Mouse (Mus musculus) stomach, embryonic 15.5 days (tissue): ENCODE data around the gene Pdlim3. TPM values are rescaled to one million over a fixed set of nuclear protein-coding genes. Genes with fewer than 3 reads are reported as not detected.
"Not testable (repeated sequence)": the region's sequence is repeated elsewhere in the genome, so short reads cannot be mapped to it uniquely, and the experiment has no call there.

ENCODE experiments used
- ATAC-seq: fragments of 200-750 bp; cut with Nextera tagmentation; 2 replicates; pipeline ENCODE4 v1.8.0; 2017; ENCODE audit warnings: low read depth, moderate number of reproducible peaks, moderate TSS enrichment; ENCODE audit not compliant: insufficient read depth, low FRiP score
- H3K27ac ChIP-seq: fragments of 300-500 bp; sonication (generic); 2 replicates; pipeline ENCODE4 v1.5.1; 2015; ENCODE audit warnings: mild to moderate bottlenecking, inconsistent platforms
- H3K27me3 ChIP-seq: fragments of 300-500 bp; sonication (generic); replicated peaks from 2 replicates; pipeline ENCODE4 v1.6.1; 2015; ENCODE audit warnings: inconsistent platforms
- H3K36me3 ChIP-seq: fragments of 300-500 bp; sonication (generic); 2 replicates; pipeline ENCODE4 v1.6.1; 2015; ENCODE audit warnings: inconsistent platforms
- H3K4me1 ChIP-seq: fragments of 300-500 bp; sonication (generic); 2 replicates; pipeline ENCODE4 v1.6.1; 2015; ENCODE audit warnings: inconsistent platforms
- H3K4me2 ChIP-seq: fragments of 300-500 bp; sonication (generic); 2 replicates; pipeline ENCODE4 v1.6.1; 2015; ENCODE audit warnings: mild to moderate bottlenecking, inconsistent platforms
- H3K4me3 ChIP-seq: fragments of 300-500 bp; sonication (generic); replicated peaks from 2 replicates; pipeline ENCODE4 v1.5.1; 2015; ENCODE audit warnings: inconsistent platforms
- H3K9ac ChIP-seq: fragments of 300-500 bp; sonication (generic); 2 replicates; pipeline ENCODE4 v1.6.1; 2015; ENCODE audit warnings: inconsistent platforms
- H3K9me3 ChIP-seq: fragments of 300-500 bp; sonication (generic); 2 replicates; pipeline ENCODE4 v1.6.1; 2016; ENCODE audit warnings: inconsistent platforms
- WGBS: fragments of 180-500 bp; shearing (Covaris S2); methylation state at CpG from one replicate; pipeline ENCODE4 v1.1.7; 2015; 5-methylcytosine and 5-hydroxymethylcytosine counted together
- polyA plus RNA-seq: library from polyadenylated mRNA; unstranded; fragments of >200 nt; fragmentation: Nextera tagmentation; extraction: Ambion mirVana; gene quantifications from 2 replicates; pipeline ENCODE4 v1.2.1, GENCODE M21; 2015

Gene Pdlim3
- polyA plus RNA-seq, result 146 and 158 TPM in 2 replicates

DNA sequence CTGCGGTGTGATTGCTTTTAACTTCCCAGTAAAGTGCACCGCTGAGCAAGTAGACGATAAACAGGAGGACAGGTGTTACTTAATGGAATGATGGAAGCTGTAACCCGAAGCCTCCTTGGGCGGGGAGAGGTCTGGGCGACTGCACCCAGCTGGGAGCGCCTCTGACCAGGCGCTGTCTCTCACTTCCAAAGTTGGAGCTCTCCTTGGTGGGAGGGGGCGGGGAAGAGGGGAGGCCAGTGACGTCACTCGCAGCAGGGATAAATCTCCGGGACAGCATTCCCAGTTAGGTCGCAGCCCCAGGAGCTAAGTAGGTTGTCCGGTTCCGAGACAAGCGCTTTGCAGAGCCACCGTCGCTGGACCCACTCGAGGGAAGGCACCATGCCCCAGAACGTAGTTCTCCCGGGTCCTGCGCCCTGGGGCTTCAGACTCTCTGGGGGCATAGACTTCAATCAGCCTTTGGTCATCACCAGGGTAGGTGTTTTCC, at the start of gene Pdlim3:
Gene Pdlim3 (plus strand): TSS at position 260 of the 484 bp plus-strand sequence.
- WGBS, result under 1% methylated on average over 22 of the region's 22 CpGs
- peak within 1 kb of the TSS; percentile 78 for H3K27ac ChIP-seq
- peak within 1 kb of the TSS; percentile 44 for H3K4me3 ChIP-seq
- peak within 1 kb of the TSS; percentile 73 for H3K4me2 ChIP-seq
- ATAC-seq, result peak; percentile 78
- no peaks in the 10 kb centered on the region for H3K27me3 ChIP-seq
- peak within 1 kb of the TSS; percentile 19; the same call in 1 of the 2 replicates for H3K9ac ChIP-seq
- 0 out of 2 replicates have a peak, but pooled peaks cover 3% of the 10 kb centered on the region for H3K4me1 ChIP-seq
- H3K36me3 ChIP-seq, result no peaks in the 10 kb centered on the region
- H3K9me3 ChIP-seq, result no peaks in the 10 kb centered on the region

DNA sequence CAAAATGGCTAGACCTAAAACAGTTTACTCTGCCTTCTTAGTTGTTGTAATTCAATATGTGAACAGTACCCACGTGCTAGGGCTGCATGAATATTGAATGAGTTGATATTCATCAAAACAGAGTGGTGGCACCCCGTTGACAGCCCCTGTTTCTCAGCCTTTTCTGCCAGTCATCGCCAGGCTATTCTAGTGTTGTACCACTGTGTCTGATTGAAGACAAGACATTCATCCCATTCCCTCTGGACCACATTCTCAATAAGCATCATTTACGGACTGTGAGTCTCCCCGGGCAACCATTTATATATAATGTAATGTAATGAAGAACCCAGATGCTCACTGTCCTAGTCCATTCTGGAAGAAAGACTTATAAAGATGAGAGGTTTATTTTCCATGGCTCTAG, 42.0 kb upstream of the Pdlim3 start:
- Histone ChIP-seq H3K27ac (no peak overlapping the region), H3K4me3 (no peak overlapping the region), H3K4me2 (no peak overlapping the region), H3K9me3 (no peaks in the 10 kb centered on the region), H3K27me3 (no peaks in the 10 kb centered on the region), H3K36me3 (no peaks in the 10 kb centered on the region), H3K9ac (no peak overlapping the region), H3K4me1 (peaks cover 7% of the 10 kb centered on the region; the same call in 1 of the 2 replicates)
- WGBS, result 80% methylated on average over 5 of the region's 5 CpGs
- ATAC-seq, result no peak

DNA sequence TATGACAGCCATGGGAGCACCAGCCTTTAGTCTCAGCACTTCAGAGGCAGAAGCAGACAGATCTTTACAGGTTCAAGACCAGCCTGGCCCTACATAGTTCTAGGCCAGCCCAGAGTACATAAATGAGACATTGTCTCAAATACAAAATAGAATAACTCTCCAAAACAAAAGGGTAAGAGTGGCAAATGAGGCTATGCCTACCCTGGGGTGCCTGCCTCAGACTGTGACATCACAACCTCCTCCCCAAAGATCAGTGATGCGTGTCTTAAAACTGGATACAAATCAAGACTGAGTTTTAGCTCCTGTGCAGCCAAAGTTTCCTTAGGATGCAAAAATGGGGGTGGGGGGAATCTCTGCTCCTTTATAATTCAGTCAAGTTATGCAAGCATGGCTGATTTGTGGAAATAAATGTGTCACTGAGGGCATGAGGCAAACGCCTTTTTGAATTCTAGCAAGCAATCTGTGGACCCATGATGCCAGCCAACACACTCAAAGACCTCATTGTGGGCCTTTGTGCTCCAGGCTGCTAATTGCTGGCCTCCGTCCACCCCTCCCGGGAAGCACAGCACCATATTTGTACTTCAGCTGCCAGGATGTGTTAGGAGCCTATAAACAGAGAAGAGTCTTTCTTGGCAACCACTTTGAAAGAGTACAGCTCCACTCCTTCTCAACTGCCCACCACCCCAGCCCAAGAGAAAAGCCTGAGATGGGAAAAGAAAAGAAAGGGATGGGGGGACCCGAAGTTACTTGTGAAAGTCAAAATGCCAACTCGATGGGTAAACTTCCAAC, 41.0 kb upstream of the Pdlim3 start:
- 47% methylated on average over 6 of the region's 6 CpGs for WGBS
- ATAC-seq, result peak; percentile 74; the same call in 1 of the 2 replicates
- H3K27ac ChIP-seq, result peak overlapping the region; percentile 67
- no peak overlapping the region for H3K9ac ChIP-seq
- H3K27me3 ChIP-seq, result no peaks in the 10 kb centered on the region
- peaks cover 7% of the 10 kb centered on the region; the same call in 1 of the 2 replicates for H3K4me1 ChIP-seq
- no peaks in the 10 kb centered on the region for H3K36me3 ChIP-seq
- H3K9me3 ChIP-seq, result no peaks in the 10 kb centered on the region
- no peak overlapping the region for H3K4me2 ChIP-seq
- no peak overlapping the region for H3K4me3 ChIP-seq

- ATAC-seq, result no peak; the same call in 1 of the 2 replicates
- Histone ChIP-seq H3K27me3 (no peaks in the 10 kb centered on the region), H3K9me3 (no peaks in the 10 kb centered on the region), H3K4me2 (no peak overlapping the region), H3K4me3 (no peak overlapping the region), H3K36me3 (no peaks in the 10 kb centered on the region), H3K4me1 (peaks cover 4% of the 10 kb centered on the region; the same call in 1 of the 2 replicates), H3K27ac (peak overlapping the region; percentile 67), H3K9ac (no peak overlapping the region)
- WGBS, result 37% methylated on average over 14 of the region's 14 CpGs
Observed at GRCm38 (mm10) chr8:45844911-45845481, 40.3 kb upstream of the Pdlim3 start.

GRCm38 (mm10) chr8:45845906-45846305, 39.4 kb upstream of the Pdlim3 start:
- Histone ChIP-seq H3K27me3 (no peaks in the 10 kb centered on the region), H3K9me3 (no peaks in the 10 kb centered on the region), H3K36me3 (no peaks in the 10 kb centered on the region), H3K4me2 (no peak overlapping the region), H3K4me1 (peaks cover 4% of the 10 kb centered on the region; the same call in 1 of the 2 replicates), H3K27ac (peak overlapping the region; percentile 67), H3K4me3 (no peak overlapping the region), H3K9ac (no peak overlapping the region)
- 74% methylated on average over 4 of the region's 4 CpGs for WGBS
- ATAC-seq, result no peak

DNA sequence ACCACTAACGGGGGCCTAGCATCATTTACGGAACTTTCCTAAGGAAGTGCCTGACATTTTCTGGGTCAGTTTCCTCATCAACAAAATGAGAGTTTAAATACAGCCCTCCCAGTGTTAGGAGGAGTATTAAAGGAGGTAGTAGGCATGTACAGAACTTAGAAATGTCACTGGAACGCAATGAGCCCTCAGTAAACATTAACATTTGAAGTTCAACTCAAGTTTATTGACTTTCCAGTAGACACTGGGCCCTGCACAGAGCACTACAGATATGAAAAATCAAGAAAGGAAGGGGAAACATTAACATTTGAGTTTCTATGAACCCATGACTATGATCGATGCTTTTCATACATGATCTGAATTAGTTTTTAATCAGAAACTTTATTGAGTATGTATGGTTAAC, 30.1 kb upstream of the Pdlim3 start:
- ATAC-seq, result no peak
- H3K4me3 ChIP-seq, result no peak overlapping the region
- H3K27ac ChIP-seq, result no peak overlapping the region
- H3K9me3 ChIP-seq, result no peaks in the 10 kb centered on the region
- H3K27me3 ChIP-seq, result no peaks in the 10 kb centered on the region
- no peak overlapping the region for H3K9ac ChIP-seq
- peaks cover 12% of the 10 kb centered on the region for H3K4me1 ChIP-seq
- no peaks in the 10 kb centered on the region for H3K36me3 ChIP-seq
- H3K4me2 ChIP-seq, result no peak overlapping the region
- 73% methylated on average over 4 of the region's 4 CpGs for WGBS

GRCm38 (mm10) chr8:45857734-45858133, 27.5 kb upstream of the Pdlim3 start:
- Histone ChIP-seq H3K27ac (peak overlapping the region; percentile 9; the same call in 1 of the 2 replicates), H3K27me3 (no peaks in the 10 kb centered on the region), H3K9me3 (no peaks in the 10 kb centered on the region), H3K4me1 (peaks cover 12% of the 10 kb centered on the region), H3K4me3 (no peak overlapping the region), H3K4me2 (0 out of 2 replicates have a peak overlapping the region, but pooled peaks have one; percentile 1), H3K9ac (no peak overlapping the region), H3K36me3 (no peaks in the 10 kb centered on the region)
- 37% methylated on average over 5 of the region's 5 CpGs for WGBS
- ATAC-seq, result peak; percentile 53; the same call in 1 of the 2 replicates

DNA sequence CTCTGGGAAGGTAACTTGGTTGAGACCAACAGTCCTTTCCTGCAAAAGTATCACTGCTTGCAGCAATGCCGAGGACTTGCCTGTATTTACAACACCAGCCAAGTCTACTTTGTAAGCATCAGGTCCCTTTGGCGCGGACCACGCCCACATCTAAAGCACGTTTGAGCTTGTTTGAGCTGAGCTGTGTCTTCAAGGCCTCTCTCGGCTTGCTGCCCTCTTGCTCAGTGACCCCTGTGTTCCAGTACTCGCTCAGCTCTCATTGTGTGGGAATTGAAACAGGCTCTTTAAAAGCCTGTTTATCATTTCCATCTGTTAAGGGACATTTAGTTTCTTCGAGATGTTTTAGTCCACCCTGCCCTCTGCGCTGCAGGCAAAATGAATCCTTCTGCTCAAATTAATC, 26.9 kb upstream of the Pdlim3 start:
- ATAC-seq, result peak; percentile 66; the same call in 1 of the 2 replicates

DNA sequence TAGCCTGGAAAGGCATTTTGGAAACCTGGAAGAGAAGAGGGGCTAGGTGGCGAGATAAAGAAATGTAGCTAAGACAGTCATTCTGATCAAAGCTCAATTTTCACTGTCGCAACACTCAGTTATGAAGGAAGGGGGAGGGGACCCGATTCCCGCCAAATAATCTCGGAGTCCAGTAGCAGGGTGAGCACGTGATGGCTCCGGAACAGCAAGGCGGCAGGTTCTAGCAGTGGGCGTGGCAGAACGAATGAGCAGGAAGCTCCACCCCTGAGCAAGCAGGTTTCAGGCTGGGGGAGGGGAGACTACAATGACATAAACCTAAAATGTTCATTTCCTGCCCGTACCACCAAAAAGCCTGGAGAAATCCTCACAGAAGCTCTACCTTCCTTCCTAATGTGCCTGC, 13.7 kb upstream of the Pdlim3 start:
- not testable (repeated sequence) for H3K27me3 ChIP-seq, H3K4me3 ChIP-seq, H3K9ac ChIP-seq, H3K36me3 ChIP-seq, H3K9me3 ChIP-seq, H3K4me2 ChIP-seq, H3K4me1 ChIP-seq
- 61% methylated on average over 11 of the region's 11 CpGs for WGBS
- H3K27ac ChIP-seq, result peak overlapping the region; percentile 49; the same call in 1 of the 2 replicates
- peak; percentile 36; the same call in 1 of the 2 replicates for ATAC-seq

More for the DNA sequence above, 26.9 kb upstream of the Pdlim3 start:
- no peak overlapping the region for H3K9ac ChIP-seq
- no peaks in the 10 kb centered on the region for H3K27me3 ChIP-seq
- 0 out of 2 replicates have a peak overlapping the region, but pooled peaks have one; percentile 1 for H3K4me2 ChIP-seq
- 20% methylated on average over 9 of the region's 9 CpGs for WGBS
- H3K4me1 ChIP-seq, result peaks cover 12% of the 10 kb centered on the region
- H3K4me3 ChIP-seq, result no peak overlapping the region
- H3K9me3 ChIP-seq, result no peaks in the 10 kb centered on the region
- H3K27ac ChIP-seq, result peak overlapping the region; percentile 9; the same call in 1 of the 2 replicates
- H3K36me3 ChIP-seq, result no peaks in the 10 kb centered on the region

DNA sequence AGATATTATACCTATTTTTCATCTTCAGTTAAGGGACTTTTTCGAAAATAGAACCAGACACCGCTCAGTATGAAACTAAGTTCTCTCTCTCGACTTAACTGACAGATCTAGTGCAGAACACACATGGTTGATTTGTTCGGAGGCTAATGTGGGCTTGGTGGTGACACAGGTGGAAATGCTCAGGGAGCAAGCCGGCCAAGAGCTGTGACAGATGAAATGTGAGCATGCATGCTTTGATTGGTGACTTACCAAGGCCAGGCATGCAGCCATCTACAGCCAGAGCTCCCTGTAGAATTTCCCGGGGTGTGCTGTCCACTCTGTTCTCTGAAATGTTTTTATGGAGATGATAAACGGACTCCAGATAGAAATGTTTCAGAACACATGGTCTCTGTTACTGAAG, 13.2 kb upstream of the Pdlim3 start:
- Histone ChIP-seq H3K9ac (no peak overlapping the region), H3K9me3 (no peaks in the 10 kb centered on the region), H3K4me1 (peaks cover 7% of the 10 kb centered on the region; the same call in 1 of the 2 replicates), H3K27me3 (no peaks in the 10 kb centered on the region), H3K4me3 (no peak overlapping the region), H3K36me3 (no peaks in the 10 kb centered on the region), H3K4me2 (no peak overlapping the region), H3K27ac (peak overlapping the region; percentile 49)
- 44% methylated on average over 7 of the region's 7 CpGs for WGBS
- peak; percentile 48; the same call in 1 of the 2 replicates for ATAC-seq

DNA sequence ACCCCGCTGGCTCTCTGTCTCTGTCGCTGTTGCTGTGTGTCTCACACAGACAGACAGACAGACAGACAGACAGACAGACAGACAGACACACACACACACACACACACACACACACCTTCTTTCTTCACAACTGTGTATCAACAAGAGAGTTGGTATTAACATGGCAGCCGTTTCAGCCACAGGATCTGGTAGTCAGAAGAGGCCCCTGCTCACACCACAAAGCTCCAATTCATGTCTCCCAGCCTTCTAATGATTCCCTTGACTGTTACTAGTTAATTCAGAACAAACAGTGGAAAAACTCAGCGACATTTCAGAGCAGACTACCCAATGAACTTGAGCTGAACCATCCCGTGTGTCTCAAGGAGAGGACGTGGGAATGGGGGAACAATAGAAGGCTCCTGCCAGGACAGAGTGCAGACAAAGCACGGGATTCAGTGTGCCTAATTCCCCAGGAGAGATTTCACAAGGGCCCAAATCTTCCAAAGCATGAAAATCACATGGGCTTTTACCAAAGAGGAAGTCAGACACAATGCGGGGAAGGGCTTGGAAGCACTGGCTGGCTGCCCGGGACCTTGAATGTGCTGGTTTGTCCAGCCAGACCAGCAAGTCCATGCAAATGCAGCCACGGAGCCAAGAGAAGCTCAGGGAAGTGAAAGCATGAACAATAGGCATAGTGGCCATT, 10.2 kb upstream of the Pdlim3 start:
- no peak overlapping the region for H3K9ac ChIP-seq
- H3K9me3 ChIP-seq, result no peaks in the 10 kb centered on the region
- peak; percentile 73; the same call in 1 of the 2 replicates for ATAC-seq
- peaks cover 7% of the 10 kb centered on the region; the same call in 1 of the 2 replicates for H3K4me1 ChIP-seq
- peak overlapping the region; percentile 25; the same call in 1 of the 2 replicates for H3K4me2 ChIP-seq
- no peaks in the 10 kb centered on the region for H3K27me3 ChIP-seq
- H3K27ac ChIP-seq, result peak overlapping the region; percentile 88
- H3K4me3 ChIP-seq, result no peak overlapping the region
- no peaks in the 10 kb centered on the region for H3K36me3 ChIP-seq
- WGBS, result 34% methylated on average over 10 of the region's 10 CpGs
